Mouse (Mus musculus): ENCODE data around the gene 1700057G04Rik.

The 1700057G04Rik gene

GRCm38 (mm10) chr9:92309077-92309476 lies at the start of gene 1700057G04Rik:
TSS of gene 1700057G04Rik (plus strand) at chr9:92309377.
- no peak for DNase-seq

DNA sequence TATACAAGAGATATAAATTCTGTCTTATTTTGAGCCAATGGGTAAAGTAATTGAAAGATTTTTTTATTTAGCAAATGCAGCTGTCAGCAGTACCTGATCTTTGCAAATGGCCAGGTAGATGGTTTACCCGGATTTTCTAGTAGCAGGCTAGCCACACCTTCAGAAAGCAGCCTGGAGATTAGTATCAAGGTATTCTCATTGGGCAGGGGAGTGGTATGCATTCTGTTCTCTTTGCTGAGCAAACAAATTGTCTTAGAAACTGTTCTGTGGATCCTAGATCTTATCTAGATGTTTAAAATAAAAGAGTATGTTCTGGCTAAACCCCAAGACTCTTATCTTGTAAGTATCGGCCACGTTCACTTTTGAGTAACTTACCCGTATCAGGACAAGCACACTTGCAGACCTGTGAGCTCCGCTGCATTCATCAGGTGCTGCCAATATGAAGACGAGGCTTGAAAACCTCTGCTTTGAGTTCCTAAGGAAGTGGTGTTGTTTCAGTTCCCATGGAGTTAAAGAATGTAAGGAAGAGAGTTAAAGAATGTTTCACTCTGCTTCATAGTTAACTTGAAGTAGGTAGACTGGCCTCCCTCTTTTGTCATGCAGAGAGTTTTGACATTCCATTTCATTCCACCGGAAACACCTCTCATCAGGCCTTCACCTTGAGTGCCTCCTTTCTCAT lies 48.6 kb upstream of the 1700057G04Rik start:
- no peak for DNase-seq

DNA sequence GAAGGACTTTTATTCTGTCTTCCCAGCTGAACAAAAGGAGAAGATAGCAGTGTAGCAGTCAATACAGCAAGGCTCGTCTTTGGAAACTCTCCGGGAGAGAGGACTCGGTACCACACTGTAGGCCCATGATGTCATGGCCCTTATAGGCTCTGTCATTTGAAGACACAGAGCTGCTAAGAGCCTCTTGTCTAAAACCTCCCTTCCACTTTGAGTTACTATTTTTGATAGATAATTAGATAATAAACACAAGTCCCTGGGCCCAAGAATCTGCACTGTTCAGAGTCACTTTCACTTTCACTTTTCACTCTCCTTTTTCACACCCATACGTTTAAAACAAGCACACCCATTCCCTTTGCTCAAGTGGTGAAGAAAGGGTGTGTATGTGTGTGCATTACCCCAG lies 43.5 kb upstream of the 1700057G04Rik start:
- no peak for DNase-seq

DNA sequence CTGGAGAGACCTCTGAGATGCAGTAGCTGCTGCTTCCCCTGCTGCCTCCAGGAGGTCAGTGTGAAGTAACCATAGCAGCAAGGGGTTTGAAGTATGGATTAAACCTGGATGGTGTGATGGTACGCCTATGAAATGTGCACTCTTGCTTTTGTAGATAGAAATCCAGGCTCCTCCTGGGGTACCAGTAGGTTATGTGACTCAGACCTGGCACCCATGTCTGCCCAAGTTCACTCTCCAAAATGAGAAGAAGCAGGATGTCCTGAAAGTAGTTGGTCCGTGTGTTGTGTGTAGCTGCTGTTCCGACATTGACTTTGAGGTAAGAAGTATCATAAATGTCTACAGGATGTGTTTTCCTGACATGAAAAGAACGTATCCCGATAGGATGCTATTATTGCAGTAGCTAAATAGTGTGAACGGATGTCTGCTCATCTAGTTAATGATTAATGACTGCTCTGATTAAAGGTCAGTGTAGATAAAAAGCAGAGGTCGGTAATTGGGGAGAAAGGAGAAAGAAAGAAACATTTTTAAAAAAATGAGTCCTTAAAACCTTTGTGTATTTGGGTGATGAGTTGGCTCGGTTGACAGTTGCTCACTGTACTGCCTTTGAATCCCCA lies 42.5 kb upstream of the 1700057G04Rik start:
- no peak for DNase-seq

GRCm38 (mm10) chr9:92267732-92268131 lies 41.4 kb upstream of the 1700057G04Rik start:
- no peak for DNase-seq

DNA sequence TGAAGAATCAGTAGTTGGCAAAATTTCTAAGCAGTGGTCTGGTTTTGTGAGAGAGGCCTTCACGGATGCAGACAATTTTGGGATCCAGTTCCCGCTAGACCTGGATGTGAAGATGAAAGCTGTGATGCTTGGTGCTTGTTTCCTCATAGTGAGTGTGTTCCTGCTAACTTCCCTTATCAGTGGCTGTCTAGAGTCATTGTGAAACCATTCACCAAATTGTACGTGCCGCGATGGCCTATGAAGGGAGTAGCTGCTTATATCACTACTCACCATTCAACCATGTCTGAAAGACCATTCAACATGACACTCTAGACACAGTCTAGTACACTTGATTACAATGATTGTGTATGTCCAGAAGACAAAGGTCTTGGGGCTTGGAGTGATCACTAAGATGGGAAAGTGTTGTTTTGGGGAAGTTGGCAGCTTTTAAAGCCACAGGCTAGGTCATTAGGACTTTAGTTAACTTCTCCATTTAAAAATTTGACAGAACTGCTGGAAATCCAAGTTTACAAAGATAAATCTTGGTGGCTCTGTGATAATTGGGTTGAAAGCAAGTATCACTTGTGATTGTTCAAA lies 39.3 kb upstream of the 1700057G04Rik start:
- no peak for DNase-seq

DNA sequence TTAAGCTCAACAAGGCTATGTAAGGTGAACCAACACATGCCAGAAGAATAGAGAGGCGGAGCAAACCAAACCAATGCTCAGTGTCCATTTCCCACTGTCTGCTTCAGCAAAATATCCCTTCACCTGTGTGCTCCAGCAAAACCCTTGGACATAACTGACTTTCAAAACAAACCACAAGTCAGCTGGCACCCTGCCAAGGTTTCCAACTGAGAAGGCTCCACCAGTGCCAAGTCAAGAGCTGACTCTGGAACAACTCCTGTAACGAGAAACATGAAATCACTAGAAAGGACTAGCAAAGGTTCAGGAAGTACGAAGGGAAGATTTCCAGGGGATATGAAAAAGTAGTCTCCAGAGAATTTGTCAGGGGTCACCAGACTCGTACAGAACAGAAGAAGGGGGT lies 38.2 kb upstream of the 1700057G04Rik start:
- no peak for DNase-seq

DNA sequence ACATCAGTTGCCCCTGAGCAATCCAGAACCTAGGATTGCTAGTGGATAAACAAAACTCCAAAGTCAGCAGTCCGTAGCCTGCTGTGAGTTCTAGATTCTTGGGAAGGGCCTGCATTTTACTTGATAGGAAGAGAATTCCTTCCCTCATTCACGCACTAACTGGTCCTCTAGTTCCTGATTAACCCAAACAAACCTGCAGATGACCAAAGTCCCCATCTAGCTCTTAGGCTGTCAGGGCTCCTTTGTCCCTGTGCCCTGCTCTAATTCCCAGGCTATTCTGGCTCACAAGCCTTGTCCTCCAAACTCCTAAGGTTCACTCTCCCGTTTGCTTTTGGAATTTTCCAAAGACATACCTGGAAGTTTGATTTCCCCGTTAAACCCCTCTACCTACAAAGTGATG lies 36.5 kb upstream of the 1700057G04Rik start:
- no peak for DNase-seq

GRCm38 (mm10) chr9:92273271-92273670 lies 35.9 kb upstream of the 1700057G04Rik start:
- DNase-seq = no peak

GRCm38 (mm10) chr9:92273956-92274762 lies 35.0 kb upstream of the 1700057G04Rik start:
- DNase-seq = no peak

DNA sequence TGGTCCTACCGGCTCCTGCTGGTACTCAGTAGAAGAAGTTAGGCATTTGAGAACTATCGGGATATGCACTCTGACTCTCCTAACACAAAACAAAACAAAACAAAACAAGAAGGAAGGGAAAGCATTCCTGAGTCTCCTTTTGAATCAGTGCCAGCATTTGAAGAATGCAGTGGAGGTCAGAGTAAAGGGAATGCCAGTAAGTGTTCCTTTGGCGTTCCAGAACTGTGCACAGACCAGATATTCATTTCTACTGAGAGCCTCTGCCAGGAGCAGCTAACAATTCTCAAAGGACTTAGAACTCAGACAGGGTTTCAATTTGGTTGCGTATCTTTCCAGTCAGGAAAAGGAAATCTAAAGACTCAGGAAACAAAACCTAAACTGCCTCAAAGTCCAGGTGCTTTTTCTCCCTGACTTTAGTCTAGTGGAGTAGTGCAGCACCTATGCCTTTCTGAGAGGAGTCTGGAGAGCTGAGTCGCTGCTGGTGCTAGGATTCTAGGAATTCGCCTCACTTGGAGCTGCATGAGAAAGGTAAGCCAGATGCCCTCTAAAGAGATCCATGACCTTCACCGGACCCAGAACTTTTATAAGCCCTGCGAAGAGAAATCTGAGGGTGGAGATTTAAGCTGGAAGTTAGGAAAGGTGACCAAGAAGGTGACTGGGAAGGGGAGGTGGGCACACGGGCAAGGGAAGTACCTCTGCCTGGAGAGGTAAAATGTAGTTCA lies 33.5 kb upstream of the 1700057G04Rik start, which contains the start of gene Plscr2:
TSS of gene Plscr2 (plus strand) at position 117 of the 722 bp plus-strand sequence.
- no peak for DNase-seq

DNA sequence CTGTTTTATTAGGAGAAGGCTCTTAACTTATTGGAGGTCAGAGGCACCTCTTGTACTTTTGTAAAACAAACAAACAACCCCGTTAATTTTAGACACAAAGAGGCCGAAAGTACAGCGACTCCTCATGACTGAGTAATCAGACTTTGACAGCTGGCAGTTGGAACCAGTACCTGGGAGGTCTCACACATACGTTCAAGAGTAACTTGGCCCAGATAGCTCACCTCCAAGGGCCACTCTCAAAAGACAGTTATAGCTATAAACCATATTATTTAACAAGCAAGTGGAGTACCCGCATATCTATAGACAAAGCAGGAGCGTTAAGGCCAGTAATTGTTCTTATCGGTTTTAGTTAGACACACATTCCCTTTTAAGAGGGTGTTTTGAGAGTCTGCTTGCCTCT lies 32.8 kb upstream of the 1700057G04Rik start:
- DNase-seq = no peak

DNA sequence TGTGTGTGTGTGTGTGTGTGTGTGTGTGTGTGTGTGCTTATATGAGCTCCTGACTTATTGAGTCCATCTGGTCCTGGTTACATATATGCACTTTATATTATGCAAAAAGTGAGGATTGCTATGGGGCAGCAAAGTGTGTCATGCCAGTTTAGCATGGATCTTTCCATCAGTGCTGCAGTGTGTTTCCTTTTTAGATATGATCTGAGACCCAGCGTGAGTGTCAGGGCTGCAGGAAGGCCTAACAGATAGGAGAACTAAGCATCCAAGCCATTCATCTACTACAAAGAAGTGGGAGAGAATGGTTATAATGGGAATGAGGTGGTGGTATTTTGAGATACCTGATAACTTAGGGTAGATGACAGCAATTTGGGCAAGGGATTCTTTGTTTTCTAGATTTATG lies 29.1 kb upstream of the 1700057G04Rik start:
- no peak for DNase-seq

GRCm38 (mm10) chr9:92282563-92283171 lies 26.5 kb upstream of the 1700057G04Rik start:
- no peak for DNase-seq

DNA sequence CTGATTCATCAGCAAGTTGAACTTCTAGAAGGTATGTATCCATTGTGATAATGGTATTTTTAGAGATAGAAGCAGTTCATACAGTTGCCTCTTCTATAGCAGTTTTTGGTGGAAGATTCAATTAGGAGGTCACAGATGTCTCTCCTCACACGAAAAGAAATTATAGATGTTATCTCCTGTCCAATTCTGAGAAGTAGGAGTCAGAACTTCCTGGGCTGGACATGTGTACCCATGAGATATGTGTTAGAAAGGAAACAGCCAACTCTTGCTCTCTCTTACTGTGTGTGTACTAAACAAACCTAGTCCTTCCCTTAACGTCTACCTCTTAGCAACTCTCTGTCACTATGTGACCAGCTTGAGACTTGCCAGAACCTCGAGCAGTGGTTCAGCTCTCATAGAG lies 19.5 kb upstream of the 1700057G04Rik start:
- no peak for DNase-seq

- no peak for DNase-seq
These were observed 17.0 kb upstream of the 1700057G04Rik start for GRCm38 (mm10) chr9:92292169-92292568.

GRCm38 (mm10) chr9:92292922-92293321 lies 16.3 kb upstream of the 1700057G04Rik start:
- DNase-seq = no peak

DNA sequence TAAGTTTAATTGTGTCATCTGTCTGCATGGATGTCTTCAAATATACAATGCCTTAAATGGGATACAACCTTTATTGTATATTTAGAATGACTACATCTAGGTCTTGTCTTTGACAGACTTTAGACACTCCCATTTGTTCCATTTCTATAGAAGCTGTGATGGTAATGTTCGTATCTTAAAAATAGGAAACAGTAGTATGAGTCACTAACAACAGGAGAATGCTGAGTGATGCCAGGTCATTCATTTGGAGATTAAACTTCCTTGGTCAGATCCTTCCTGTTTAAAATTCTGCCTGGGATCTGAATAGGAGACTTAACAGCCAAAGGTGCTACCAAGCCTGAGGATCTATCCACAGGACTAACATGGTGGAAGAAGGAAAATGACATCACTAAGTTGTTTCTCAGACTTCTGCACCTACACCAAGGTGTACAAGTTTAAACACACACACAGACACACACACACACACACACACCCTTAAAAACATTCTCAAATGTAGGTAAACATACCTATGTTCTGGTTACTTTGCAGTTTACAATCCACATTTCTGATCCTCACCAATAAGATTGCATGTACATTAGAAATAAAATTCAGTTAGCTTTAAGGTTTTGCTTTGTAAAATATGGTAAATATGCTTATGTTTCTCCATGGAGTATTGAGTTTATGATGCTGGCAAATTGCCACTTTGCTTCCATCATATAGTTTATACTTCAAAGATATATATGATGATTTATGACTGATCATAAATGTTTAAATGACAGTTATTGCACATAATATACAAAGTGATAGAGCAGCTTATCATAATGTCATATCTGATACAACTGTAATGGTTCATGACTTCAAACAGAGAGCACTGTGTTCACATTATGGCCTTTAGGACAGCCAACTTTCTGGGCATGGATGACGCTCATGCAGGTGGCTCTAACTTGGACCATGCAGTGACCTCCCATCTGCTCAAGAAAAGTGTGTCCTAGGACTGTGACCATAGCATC lies 15.3 kb upstream of the 1700057G04Rik start:
- DNase-seq = no peak

DNA sequence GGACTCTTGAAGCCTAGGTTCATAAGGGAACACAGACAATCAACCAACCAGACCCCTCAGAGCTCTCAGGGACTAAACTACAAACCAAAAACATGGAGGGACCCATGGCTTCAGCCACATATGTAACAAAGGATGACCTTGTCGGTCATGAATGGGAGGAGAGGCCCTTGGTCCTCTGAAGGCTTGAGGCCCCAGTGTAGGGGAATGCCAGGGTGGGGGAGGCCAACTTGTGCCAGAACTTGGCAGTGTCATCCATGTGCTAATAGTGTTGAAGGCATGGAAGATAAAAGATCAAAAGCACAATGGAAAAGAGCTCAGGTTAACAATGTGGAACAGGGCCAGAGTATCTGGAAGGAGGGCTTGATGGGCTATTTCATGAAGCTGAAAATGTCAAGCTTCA lies 10.9 kb upstream of the 1700057G04Rik start:
- no peak for DNase-seq

DNA sequence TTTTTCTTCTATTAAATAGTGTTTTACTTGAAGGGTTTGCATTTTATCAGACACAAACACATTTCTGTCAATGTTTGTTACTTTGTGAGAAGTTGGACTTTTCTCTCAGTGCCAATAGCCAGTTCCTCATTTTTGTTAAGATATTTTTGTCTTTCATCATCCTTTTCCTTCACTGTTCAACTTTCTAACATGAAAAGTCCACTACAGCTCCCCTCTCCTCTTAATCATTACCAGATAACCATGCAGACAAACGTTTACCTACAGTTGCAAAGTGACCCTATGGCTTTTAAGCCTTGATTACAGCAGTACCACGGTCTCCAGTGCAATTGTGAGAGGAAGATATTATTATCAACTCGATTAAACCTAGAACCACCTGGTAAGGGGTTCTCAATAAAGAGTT lies 8.0 kb upstream of the 1700057G04Rik start:
- no peak for DNase-seq

- no peak for DNase-seq
These were observed 4.1 kb upstream of the 1700057G04Rik start for GRCm38 (mm10) chr9:92305075-92305474.

Measured in layer of hippocampus, adult 9-11 months (tissue).